Mouse (Mus musculus) left cerebral cortex, postnatal 25 days (tissue): ENCODE measurements around the gene Arntl. TPM values are rescaled to one million over a fixed set of nuclear protein-coding genes. Genes with fewer than 3 reads are reported as not detected.

Experiments
- DNase-seq, 2 experiments: peaks; one replicate each; pipeline ENCODE4 v3.0.0; 2022; ENCODE audit warnings: low spot score in 2 of 2, mixed read lengths in 1 of 2
- intact Hi-C: fragments of 180-260 bp; cut with DNase I; formaldehyde crosslinking; loops from one replicate; pipeline ENCODE4 v1.15.1; 2025
- total RNA-seq, 2 experiments: library from RNA; stranded (reverse); gene quantifications; 2 replicates each; pipeline ENCODE4 v1.2.3; 2021

Arntl gene
- total RNA-seq, 2 experiments from 2014 or later = 38.1 to 48.8 TPM

DNA sequence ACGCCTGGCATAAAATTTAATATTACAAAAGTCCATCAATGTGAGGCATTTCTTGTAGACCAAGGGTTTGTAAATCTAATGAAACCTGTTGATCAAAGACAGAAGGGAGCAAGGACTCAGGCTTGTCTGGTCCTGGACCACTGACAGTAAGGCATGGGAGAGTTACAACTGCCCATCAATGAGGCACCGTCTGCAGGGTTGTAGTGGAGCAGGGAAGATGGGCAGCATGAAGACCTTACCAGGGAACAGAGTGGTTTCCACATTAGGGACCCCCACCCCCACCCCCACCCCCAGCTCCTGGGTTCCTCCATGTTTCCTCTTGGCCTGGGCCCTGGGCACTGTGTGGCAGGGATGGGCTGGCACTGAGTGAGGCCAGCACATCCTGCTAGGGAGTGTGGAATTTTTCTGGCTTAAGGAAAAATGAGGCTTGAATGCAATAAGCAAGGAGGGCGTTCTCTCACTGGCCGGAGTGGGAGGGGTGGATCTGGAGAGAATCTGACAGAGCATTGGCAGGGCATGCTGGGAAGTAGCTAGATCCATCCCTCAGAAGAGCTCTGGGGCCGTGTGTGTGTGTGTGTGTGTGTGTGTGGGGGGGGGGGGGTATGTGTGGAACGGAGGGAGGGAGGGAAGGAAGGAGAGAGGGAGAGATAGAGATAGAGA is 65.2 kb downstream of the Arntl start:
- intact Hi-C loops = no loop called here

DNA sequence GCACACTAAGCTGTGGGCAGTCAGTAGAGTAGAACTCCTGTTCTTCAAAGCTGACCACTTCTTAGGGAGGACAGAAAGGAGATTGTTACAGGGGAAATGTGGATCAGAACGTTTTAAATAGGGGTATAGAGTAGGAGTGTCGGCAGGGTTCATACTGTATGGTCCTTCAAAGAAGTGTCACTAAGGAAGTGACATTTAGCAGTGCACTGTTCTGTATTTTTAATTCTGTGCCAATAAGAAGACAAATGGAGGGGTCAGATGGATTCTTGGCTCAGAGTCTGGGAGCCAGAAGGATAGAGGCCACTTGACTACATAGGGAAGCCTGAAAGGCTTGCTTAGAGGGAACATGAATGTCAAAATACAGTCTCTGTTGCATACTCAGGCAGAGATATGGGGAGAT is 70.0 kb downstream of the Arntl start:
- intact Hi-C loops = no loop called here
- DNase-seq = no peak

More for the DNA sequence above, 65.2 kb downstream of the Arntl start:
- DNase-seq = no peak

DNA sequence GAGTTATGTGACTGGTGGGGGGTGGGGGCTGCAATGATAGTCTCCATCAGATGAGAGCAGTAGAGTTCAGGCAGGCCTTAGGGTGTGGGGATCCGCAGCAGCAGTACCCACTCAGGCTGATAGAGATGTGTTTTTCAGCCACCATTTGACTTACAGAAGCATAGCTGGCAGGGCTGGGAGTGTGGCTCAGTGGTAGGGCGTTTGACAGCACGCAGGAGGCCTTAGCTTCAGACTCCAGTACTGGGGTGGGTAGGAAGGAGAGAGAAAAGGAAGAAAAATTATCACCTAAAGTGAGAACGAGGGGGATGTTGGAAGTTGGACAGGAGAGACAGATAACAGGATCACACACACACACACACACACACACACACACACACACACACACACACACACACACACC is 71.2 kb downstream of the Arntl start:
- intact Hi-C loops = no loop called here

DNA sequence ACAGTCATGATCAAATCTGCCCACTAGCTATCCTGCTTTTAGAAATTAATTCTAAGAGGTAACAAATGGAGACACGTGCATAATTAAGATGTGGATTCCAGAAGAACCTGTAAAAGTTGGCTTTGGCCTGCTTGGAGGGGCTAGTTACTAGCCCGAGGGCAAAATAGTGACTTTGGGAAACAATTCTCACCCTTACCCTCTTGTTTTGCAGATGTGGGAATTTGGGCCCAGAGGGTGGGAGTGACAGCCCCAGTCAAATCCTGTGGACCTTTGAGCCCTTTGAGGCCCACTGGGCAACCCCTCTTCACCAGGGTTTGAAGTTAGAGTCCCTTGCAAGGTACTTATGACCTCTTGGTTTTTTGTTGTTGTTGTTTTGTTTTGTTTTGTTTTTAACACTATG is 72.0 kb downstream of the Arntl start:
- intact Hi-C loops = no loop called here
- DNase-seq = no peak

More for the DNA sequence above, 71.2 kb downstream of the Arntl start:
- DNase-seq = peak in 1 of 2 experiments; percentile 47

DNA sequence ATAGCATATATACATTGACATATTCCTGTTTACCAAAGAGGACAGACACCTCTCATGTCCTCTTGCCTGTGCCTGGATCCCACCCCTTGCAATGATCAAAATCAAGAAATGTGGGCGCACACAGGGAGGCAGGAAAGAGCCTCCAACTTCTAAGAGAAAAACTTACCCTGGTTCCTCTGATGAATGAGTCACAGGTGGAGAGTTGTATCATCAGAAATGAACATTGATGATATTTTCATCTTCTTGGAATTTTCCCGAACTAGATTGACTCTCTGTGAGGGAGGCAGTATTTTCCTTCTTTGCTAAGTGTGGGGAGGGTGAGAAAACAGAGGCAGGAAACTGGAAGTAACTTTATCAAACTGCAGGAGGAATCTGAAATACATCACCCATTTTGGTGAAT is 78.1 kb downstream of the Arntl start:
- intact Hi-C loops = no loop called here
- peak in 1 of 2 experiments; percentile 74 for DNase-seq

DNA sequence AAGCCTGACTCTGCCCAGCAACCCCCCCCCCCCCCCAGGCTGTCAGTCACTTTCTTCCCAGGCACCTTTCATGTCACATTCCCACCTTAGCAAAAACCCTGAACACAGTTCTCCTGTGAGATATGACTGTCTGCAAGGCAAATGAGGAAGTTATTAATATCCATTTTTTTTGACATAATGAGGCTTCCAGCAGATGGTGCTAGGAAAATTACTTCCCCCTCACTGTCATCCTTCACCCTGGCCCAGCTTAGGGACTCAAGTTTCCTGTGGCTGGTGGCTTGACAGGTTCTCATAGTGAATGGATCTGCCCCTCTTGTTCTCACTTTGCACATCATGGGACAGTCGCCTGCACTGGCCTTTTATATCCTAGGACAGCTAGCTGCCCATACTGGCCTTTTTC is 81.9 kb downstream of the Arntl start:
- intact Hi-C loops = no loop called here
- peak in 1 of 2 experiments; percentile 71 for DNase-seq

DNA sequence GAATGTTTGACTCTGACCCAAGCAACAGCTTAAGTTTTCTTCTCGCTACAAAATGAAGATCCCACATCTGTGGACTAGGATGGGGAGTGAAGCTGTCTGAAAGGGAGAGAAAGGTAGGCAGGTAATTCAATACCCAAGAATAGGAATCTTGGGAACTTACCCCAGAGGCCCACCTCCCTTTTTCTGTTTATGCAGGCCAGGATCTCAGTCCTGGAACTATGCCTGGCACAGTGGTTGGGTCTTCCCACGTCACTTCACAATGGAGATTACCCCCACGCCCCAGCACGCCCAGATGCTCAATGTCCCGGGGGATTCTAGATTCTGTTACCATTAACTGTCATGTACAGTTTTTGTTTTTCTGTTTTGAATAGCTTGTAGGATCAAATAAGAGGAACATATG is 84.5 kb downstream of the Arntl start:
- peak in 1 of 2 experiments; percentile 55 for DNase-seq
- intact Hi-C loops = no loop called here

DNA sequence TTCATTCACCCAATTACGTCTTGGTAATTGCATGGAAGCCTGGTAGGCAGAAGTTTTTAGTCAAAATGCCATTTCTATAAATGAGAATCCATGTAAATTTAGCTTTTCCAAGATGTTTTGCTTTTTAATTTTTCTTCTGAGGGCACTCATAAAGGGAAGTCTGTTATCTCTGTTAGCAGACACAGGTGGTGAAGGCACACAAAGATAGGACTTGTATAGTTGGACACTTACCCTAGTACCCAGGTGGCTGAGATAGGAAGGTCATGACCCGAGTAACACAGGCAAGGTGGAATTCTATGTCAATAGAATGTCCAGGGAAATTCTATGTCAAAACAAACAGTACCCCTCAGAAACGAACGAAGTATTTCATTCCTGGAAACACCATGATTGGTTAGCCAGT is 84.9 kb downstream of the Arntl start:
- DNase-seq = no peak
- intact Hi-C loops = no loop called here

DNA sequence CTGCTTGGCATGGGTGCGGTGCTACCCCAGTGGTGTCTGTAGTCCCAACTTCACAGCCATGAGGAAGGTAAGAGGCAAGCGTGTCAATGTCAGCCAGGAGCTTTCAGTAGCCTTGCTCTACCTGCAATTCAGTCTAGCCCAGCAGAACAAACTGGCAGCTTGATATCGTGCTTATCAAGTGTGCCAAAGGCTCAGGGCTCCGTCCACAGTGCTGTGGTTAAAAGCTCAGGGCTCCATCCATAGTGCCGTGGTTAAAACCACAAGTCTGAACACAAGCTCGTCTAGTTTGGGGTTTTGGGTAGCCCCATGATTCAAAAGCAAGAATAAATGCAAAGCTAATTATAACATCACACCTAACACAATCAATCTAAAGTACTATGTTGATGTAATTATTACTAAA is 87.3 kb downstream of the Arntl start:
- intact Hi-C loops = no loop called here

DNA sequence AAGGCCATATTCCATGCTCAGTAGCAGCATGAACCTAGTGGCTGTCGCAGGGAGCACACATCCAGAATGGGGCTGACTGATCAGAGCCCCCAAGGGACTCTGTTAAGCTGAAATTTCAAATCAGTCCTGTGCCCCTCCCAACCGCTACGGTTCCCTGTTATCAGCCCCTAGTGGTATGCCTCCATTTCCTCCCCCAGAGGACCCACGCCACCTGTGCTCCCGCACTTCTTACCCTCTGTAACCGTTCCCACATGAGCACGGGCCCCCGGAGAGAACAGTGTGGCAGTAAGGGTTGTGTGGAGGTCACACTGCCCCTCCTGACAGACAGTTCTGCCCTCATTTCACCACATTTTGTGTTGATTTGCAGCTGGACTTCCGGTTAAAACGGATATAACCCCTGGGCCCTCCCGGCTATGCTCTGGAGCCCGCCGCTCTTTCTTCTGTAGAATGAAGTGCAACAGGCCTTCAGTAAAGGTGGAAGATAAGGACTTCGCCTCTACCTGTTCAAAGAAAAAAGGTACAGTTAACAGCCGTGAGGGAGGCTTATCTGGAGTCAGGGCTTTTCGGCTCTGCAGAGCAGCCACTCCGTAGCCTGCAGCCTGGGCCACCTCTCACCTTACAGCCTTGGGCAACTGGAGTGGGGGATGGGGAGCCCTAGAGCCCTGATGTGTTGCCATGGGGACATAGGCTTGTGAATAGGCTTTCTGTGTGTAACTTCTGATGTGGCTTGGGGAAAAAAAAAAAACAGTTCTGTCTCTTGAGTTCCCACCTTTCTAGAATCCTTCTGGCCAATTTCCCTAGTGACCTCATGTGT is 88.0 kb downstream of the Arntl start:
- intact Hi-C loops = no loop called here
- DNase-seq = no peak

More for the DNA sequence above, 87.3 kb downstream of the Arntl start:
- no peak for DNase-seq

DNA sequence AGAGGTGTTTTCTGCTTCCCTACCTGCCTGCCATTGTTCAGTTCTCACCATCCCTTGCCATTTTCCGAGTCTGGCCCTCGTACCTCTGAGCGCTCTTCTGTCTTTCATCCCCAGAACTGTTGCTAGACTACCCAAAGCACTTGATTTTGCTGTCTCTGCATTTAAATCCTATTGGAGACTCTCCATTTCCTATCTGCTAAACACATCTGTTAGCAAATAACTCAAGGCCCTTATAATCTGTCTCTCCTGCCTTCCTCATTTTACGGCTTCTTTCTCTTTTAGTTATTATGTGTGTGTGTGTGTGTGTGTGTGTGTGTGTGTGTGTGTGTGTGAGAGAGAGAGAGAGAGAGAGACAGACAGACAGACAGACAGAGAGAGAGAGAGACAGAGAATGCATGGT is 90.5 kb downstream of the Arntl start:
- intact Hi-C loops = no loop called here

DNA sequence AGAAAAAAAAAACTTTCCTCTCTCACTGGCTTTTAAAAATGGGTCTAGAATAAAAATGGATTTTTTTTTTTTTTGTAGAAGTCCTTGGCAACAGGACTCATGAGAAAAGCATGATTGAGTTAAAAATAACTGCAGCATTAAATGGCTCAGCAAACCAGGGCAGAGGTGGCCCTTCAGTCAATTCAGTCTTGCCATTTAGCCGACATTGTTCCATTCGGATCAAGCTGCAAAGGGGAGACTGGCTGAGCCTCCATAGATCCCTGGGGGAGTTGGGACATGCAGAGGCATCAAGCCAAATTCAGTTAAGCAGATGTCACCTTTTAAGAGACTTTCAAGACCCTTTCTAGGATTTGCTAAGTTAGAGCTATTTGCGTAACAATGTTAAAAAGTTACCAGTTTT is 102.9 kb downstream of the Arntl start:
- intact Hi-C loops = loop anchor here (2.0 to 5.0 kb wide), 2 partner anchors 167 to 388 kb away; no protein-coding TSS in a partner anchor
- no peak for DNase-seq

More for the DNA sequence above, 90.5 kb downstream of the Arntl start:
- DNase-seq = no peak

DNA sequence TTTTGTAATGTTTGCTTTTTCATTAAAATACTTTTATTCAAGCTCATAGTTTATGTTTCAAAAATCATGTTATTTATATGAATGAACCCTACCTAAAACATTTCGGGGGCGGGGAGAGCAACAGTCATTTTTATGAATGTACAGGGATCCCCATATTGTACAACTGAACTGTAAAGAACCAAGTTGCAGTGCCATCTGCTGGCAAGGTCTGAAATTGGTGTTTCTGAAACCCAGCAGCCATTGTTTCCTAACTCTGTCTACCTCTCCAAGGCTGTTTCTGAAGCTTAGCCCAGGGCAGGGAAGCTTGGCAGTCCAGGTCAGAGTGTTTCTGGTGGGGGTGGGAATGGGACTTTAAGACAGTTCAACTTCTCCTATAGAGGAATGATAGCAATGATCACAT is 104.5 kb downstream of the Arntl start:
- DNase-seq = peak; percentile 65 to 82
- intact Hi-C loops = loop anchor here (2.0 to 5.0 kb wide), 2 partner anchors 169 to 389 kb away; no protein-coding TSS in a partner anchor

DNA sequence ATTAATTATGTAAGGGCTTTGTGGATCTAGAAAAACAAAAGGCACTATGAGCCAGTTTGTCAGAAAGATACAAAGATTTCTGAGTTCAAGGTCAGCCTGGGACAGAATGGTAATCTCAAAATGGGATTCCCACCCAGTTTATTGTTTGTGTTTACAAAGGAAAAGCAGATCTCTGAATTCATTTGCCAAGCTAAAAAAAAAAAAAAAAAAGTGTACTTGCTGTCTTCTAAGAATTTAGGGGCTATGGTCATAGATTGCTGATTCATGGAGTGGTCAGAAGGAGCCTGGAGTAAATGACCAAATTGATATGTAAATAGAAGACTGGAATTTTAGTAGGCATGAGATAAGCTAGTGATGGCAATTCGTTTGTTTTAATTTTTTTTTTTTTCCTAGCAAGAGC is 112.9 kb downstream of the Arntl start:
- no peak for DNase-seq
- intact Hi-C loops = no loop called here

DNA sequence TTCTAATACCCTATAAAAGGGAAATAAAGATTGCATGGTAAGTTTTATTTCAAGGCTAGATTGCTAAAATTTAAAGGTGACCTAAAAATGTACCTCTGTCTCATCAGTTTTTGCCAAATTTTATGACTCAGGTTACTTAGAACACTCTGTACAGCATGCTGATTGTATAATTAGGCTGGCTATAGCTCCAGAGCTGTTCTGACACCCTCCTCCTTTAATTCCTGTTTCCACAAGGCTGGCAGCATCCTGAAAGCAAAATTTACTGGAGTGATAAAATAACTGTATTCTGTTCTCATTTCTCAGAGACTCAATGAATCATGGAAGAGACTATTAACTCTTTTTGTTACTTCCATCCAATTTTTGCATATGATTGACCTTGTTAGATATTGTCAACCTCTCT is 126.8 kb downstream of the Arntl start:
- intact Hi-C loops = no loop called here
- DNase-seq = peak in 1 of 2 experiments; percentile 81

DNA sequence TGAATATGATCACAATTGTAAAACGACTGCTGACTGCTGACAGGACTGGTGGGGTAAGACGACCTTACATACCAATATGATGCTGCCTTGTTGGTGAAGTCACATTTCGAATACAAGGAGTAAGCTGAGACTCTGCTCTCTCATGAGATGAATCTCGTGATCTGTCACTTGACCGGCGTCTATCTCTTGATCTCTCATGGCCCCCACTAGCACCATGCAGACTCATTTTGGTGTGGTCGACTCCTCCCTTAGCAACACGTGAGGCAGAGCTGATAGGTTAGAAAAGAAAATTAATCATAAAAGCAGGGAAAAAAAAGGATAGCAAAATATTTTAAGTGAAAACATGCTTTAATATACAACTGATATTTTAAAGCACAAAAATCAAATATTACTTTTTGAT is 128.0 kb downstream of the Arntl start:
- intact Hi-C loops = no loop called here
- DNase-seq = no peak

DNA sequence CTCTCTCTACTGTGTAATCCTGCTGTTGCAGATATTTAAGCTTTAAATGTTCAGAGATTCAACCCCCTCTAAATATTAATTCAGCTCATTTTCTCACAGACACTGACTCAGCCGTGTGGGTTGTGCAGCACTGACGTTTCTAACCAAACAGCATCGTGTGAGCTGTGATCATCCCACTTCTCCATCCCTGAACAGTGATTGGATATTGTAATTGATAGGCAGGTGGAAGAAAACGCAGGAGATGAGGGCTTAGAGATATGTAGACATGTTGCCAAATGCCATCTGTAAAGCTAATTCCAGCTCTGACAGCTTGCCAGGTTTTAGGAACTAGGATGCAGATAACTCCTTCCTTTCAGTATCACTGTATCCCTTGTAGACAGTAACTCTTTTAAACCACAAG is 140.0 kb downstream of the Arntl start:
- intact Hi-C loops = no loop called here
- peak; percentile 75 to 98 for DNase-seq

DNA sequence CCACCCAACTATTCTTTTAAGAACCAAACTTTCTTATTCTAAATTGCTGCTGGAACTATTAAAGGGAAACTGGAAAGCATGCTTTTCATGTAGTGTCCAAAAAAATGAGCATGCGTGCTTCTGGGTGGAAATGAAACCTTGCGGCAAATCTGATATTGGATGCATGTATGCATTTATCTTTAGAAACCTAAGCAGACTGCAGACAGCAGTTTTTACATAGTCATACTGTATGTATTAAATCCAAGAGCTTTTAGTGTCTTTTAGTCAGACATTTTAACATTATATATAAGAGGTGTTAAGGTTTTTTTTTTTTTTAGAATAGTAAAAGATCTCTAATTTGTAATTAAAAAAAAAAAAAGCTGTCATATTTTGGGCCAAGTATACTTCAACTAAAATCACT is 140.4 kb downstream of the Arntl start:
- intact Hi-C loops = no loop called here
- no peak for DNase-seq

DNA sequence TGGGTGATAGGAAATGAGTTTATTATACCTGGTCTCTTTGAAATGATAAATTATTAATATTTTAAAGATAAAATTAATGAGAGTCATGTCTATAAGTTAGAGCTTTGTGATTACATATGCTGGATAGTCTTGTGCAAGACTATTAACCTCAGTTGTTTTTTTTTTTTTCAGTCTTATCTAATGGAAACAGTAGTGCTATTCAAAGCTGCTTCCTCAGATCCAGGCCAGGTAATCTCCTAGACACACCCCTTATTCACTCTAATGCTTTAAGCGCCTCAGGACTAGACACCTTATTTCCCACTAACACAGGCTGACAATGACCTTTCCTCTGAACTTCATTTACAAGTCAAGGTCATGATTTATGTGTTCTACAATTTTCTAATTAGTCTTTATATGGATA is 141.8 kb downstream of the Arntl start:
- intact Hi-C loops = no loop called here
- DNase-seq = no peak
